Comparison of ENCODE assay signal across 15 mouse cellular contexts in genomic region chr2:152927371-152927770, GRCm38 (mm10). TPM values are rescaled to one million over a fixed set of nuclear protein-coding genes. Genes with fewer than 3 reads are reported as not detected.
DNase-seq lines count a peak whose midpoint lies in the region; ATAC-seq and TF ChIP-seq lines count a peak whose summit lies in the region.
"Had no signal": no experiment of that assay in that cellular context is flagged by ENCODE, and none has a peak within 500 bp of the region (broad histone marks: within the 10 kb centered on the region; RNA-seq: fewer than 3 reads in every experiment).

No protein-coding gene starts in this region.

- 21% methylated on average over 5 of the region's 5 CpGs for WGBS in heart, adult 2 months
- 39% methylated on average over 5 of the region's 5 CpGs for WGBS in liver, postnatal 0 days (ENCODE audit: insufficient replicate concordance)
- 36% methylated on average over 5 of the region's 5 CpGs for WGBS in limb, embryonic 11.5 days
- WGBS in midbrain, embryonic 13.5 days = 67% methylated on average over 5 of the region's 5 CpGs

- H3K36me3 ChIP-seq in heart, adult 2 months (ENCODE audit: control insufficient read depth, insufficient read depth, low read length) = no peaks in the 10 kb centered on the region
- H3K36me3 ChIP-seq in liver, postnatal 0 days (replicated peaks; ENCODE audit: insufficient read depth, low read length) = no peaks in the 10 kb centered on the region
- H3K36me3 ChIP-seq in limb, embryonic 11.5 days (ENCODE audit: control insufficient read depth, insufficient read depth, low read length) = no peaks in the 10 kb centered on the region
- H3K36me3 ChIP-seq in midbrain, embryonic 13.5 days = no peaks in the 10 kb centered on the region

- peak overlapping the region; percentile 38 for H3K27ac ChIP-seq in heart, adult 2 months
- H3K27ac ChIP-seq in liver, postnatal 0 days (ENCODE audit: low read depth) = no peak overlapping the region
- H3K27ac ChIP-seq in limb, embryonic 11.5 days (replicated peaks; ENCODE audit: low read depth, low read length) = 0 out of 2 replicates have a peak overlapping the region, but pooled peaks have one; percentile 30
- H3K27ac ChIP-seq in midbrain, embryonic 13.5 days = no peak overlapping the region

- intact Hi-C loops in heart, adult 2 months (cut with DNase I) = no loop called here

- ATAC-seq in liver, postnatal 0 days = peak; percentile 31; the same call in 1 of the 2 replicates
- ATAC-seq in Patski = peak; percentile 69
- no peak for ATAC-seq in limb, embryonic 11.5 days (ENCODE audit: insufficient number of reproducible peaks, low FRiP score, low TSS enrichment, low read depth)
- no peak for ATAC-seq in midbrain, embryonic 13.5 days

- in situ Hi-C loops in Patski (cut with MboI; ENCODE audit: low pct_unique_long_range_greater_than_20kb) = no loop called here

- no peaks in the 10 kb centered on the region for H3K9me3 ChIP-seq in liver, postnatal 0 days (ENCODE audit: low read length)
- no peaks in the 10 kb centered on the region for H3K9me3 ChIP-seq in limb, embryonic 11.5 days (ENCODE audit: control insufficient read depth, low read length)
- H3K9me3 ChIP-seq in midbrain, embryonic 13.5 days = no peaks in the 10 kb centered on the region

- H3K9ac ChIP-seq in heart, adult 2 months (ENCODE audit: low read depth, low read length) = no peak overlapping the region
- no peak overlapping the region for H3K9ac ChIP-seq in liver, postnatal 0 days (replicated peaks)
- no peak overlapping the region for H3K9ac ChIP-seq in limb, embryonic 11.5 days (ENCODE audit: low read length)
- H3K9ac ChIP-seq in midbrain, embryonic 13.5 days (replicated peaks) = no peak overlapping the region

- no peaks in the 10 kb centered on the region for H3K27me3 ChIP-seq in heart, adult 2 months (ENCODE audit: control insufficient read depth, insufficient read depth, low read length)
- no peaks in the 10 kb centered on the region for H3K27me3 ChIP-seq in liver, postnatal 0 days (ENCODE audit: insufficient read depth, low read length)
- H3K27me3 ChIP-seq in Patski = no peaks in the 10 kb centered on the region
- no peaks in the 10 kb centered on the region for H3K27me3 ChIP-seq in limb, embryonic 11.5 days (ENCODE audit: control insufficient read depth, insufficient read depth, low read length)
- no peaks in the 10 kb centered on the region for H3K27me3 ChIP-seq in midbrain, embryonic 13.5 days

- no peak overlapping the region for H3K4me3 ChIP-seq in heart, adult 2 months
- no peak overlapping the region for H3K4me3 ChIP-seq in liver, postnatal 0 days (ENCODE audit: low read depth, low read length)
- no peak overlapping the region for H3K4me3 ChIP-seq in limb, embryonic 11.5 days (ENCODE audit: low read depth, low read length)
- no peak overlapping the region for H3K4me3 ChIP-seq in midbrain, embryonic 13.5 days (replicated peaks)

- no peak overlapping the region for H3K4me2 ChIP-seq in liver, postnatal 0 days (ENCODE audit: low read depth, low read length)
- no peak overlapping the region for H3K4me2 ChIP-seq in limb, embryonic 11.5 days (ENCODE audit: low read depth, severe bottlenecking)
- H3K4me2 ChIP-seq in midbrain, embryonic 13.5 days (replicated peaks) = no peak overlapping the region

- POLR2A ChIA-PET in Patski (lab: Charles Lee) = no interaction called here

- H3K79me2 ChIP-seq in heart, adult 2 months (replicated peaks; ENCODE audit: control insufficient read depth, insufficient read depth, low read length) = no peaks in the 10 kb centered on the region

- no peak for DNase-seq in heart, adult 2 months
- no peak for DNase-seq in heart, postnatal 4 days
- no peak for DNase-seq in liver, postnatal 0 days
- DNase-seq in liver (no peak), Patski (ENCODE audit: low read depth, low spot score) (no peak)
- DNase-seq in limb, embryonic 11.5 days (ENCODE audit: low spot score) = no peak
- DNase-seq in spleen, postnatal 36 days (ENCODE audit: low spot score in 2 of 2) = no peak
- DNase-seq: cerebellum, adult 11-12 months; embryo, embryonic 11 days; lung, adult 18-20 months; retina, postnatal 1 day; thymus, postnatal 25 days had no signal

- H3K4me1 ChIP-seq in heart, adult 2 months (ENCODE audit: control insufficient read depth, insufficient read depth, low read length) = peaks cover 30% of the 10 kb centered on the region
- peaks cover 6% of the 10 kb centered on the region; the same call in 1 of the 2 replicates for H3K4me1 ChIP-seq in liver, postnatal 0 days (ENCODE audit: insufficient read depth)
- H3K4me1 ChIP-seq in limb, embryonic 11.5 days (ENCODE audit: control insufficient read depth, insufficient read depth, low read length) = peaks cover 42% of the 10 kb centered on the region
- no peaks in the 10 kb centered on the region for H3K4me1 ChIP-seq in midbrain, embryonic 13.5 days (replicated peaks)

- CTCF ChIA-PET in Patski (lab: Charles Lee) = no interaction called here

- TF ChIP-seq CTCF in heart, adult 2 months (IDR thresholded peaks at IDR 0.05) = no peak
- TF ChIP-seq CTCF in liver, postnatal 0 days (IDR thresholded peaks at IDR 0.05; ENCODE audit: low read depth) = no peak
- no peak for TF ChIP-seq CTCF in Patski (IDR thresholded peaks at IDR 0.05)

- no peak for TF ChIP-seq EP300 in heart, adult 2 months (IDR thresholded peaks at IDR 0.05; ENCODE audit: insufficient read depth, low read depth, low read length)
- TF ChIP-seq EP300 in liver, postnatal 0 days (IDR thresholded peaks at IDR 0.05; ENCODE audit: low read depth) = no peak

- no peak for TF ChIP-seq POLR2A in heart, adult 2 months (IDR thresholded peaks at IDR 0.05; ENCODE audit: insufficient read depth, low read depth, low read length)

RNA-seq across cellular contexts. Expression of gene Foxs1, which starts 5.6 kb away (rescaled TPM):
- total RNA-seq in heart, adult 2 months (2021) = 1 to 10 TPM; 1.7 to 3.5 TPM
- polyA plus RNA-seq in heart, adult 2 months (2012; rRNA removed) = 9.0 and 10.5 TPM in 2 replicates
- total RNA-seq in heart, postnatal 4 days (2021) = 10 to 100 TPM in 1 of 2 experiments, 1 to 10 TPM in 1; 8.1 to 10.6 TPM
- 0.50 and 0.74 TPM in 2 replicates for polyA plus RNA-seq in liver, postnatal 0 days (2015; fragmentation: Nextera tagmentation; extraction: Ambion mirVana)
- polyA plus RNA-seq in Patski (2021) = 0.04 TPM
- 0.29 and 0.38 TPM in 2 replicates for polyA plus RNA-seq in limb, embryonic 11.5 days (2014; fragmentation: Nextera tagmentation; extraction: Ambion mirVana)
- polyA plus RNA-seq in midbrain, embryonic 13.5 days (2015; fragmentation: Nextera tagmentation; extraction: Ambion mirVana) = 3.4 and 3.6 TPM in 2 replicates

RNA-seq across cellular contexts. Expression of gene Mylk2, which starts 16.2 kb away (rescaled TPM):
- under 1 TPM; 0.08 to 0.09 TPM for total RNA-seq in heart, adult 2 months (2021)
- polyA plus RNA-seq in heart, adult 2 months (2012; rRNA removed) = 0.18 and 0.29 TPM in 2 replicates
- total RNA-seq in heart, postnatal 4 days (2021) = under 1 TPM; 0.26 to 0.38 TPM
- polyA plus RNA-seq in liver, postnatal 0 days (2015; fragmentation: Nextera tagmentation; extraction: Ambion mirVana) = 0.25 TPM in 1 of 2 replicates, not detected in the other
- 0.08 TPM for polyA plus RNA-seq in Patski (2021)
- not detected in 2 replicates for polyA plus RNA-seq in limb, embryonic 11.5 days (2014; fragmentation: Nextera tagmentation; extraction: Ambion mirVana)
- polyA plus RNA-seq in midbrain, embryonic 13.5 days (2015; fragmentation: Nextera tagmentation; extraction: Ambion mirVana) = 0.06 and 0.07 TPM in 2 replicates
- total RNA-seq: left cerebral cortex, postnatal 36 days had no signal
- polyA plus RNA-seq: forebrain, embryonic 11.5 days had no signal

RNA-seq across cellular contexts. Expression of gene Dusp15, which starts 24.1 kb away (rescaled TPM):
- total RNA-seq in heart, adult 2 months (2021) = not detected
- polyA plus RNA-seq in heart, adult 2 months (2012; rRNA removed) = 0.25 and 0.26 TPM in 2 replicates
- total RNA-seq in heart, postnatal 4 days (2021) = under 1 TPM; 0.10 to 0.41 TPM
- not detected in 2 replicates for polyA plus RNA-seq in liver, postnatal 0 days (2015; fragmentation: Nextera tagmentation; extraction: Ambion mirVana)
- 0.36 TPM for polyA plus RNA-seq in Patski (2021)
- polyA plus RNA-seq in limb, embryonic 11.5 days (2014; fragmentation: Nextera tagmentation; extraction: Ambion mirVana) = 0.37 and 1.0 TPM in 2 replicates
- polyA plus RNA-seq in midbrain, embryonic 13.5 days (2015; fragmentation: Nextera tagmentation; extraction: Ambion mirVana) = 3.5 and 6.3 TPM in 2 replicates

RNA-seq across cellular contexts. Expression of gene Ttll9, which starts 34.9 kb away (rescaled TPM):
- not detected for total RNA-seq in heart, adult 2 months (2021)
- 0.61 TPM in 1 of 2 replicates, not detected in the other for polyA plus RNA-seq in heart, adult 2 months (2012; rRNA removed)
- not detected for total RNA-seq in heart, postnatal 4 days (2021)
- 0.18 and 0.31 TPM in 2 replicates for polyA plus RNA-seq in liver, postnatal 0 days (2015; fragmentation: Nextera tagmentation; extraction: Ambion mirVana)
- polyA plus RNA-seq in Patski (2021) = 0.45 TPM
- 0.35 and 0.62 TPM in 2 replicates for polyA plus RNA-seq in limb, embryonic 11.5 days (2014; fragmentation: Nextera tagmentation; extraction: Ambion mirVana)
- polyA plus RNA-seq in midbrain, embryonic 13.5 days (2015; fragmentation: Nextera tagmentation; extraction: Ambion mirVana) = 3.4 and 3.9 TPM in 2 replicates

Comparison
In these comparisons a context has a peak if more than half of its experiments do, and no peak if none do; other contexts are left out.
1. H3K27ac ChIP-seq: peak in heart, adult 2 months (single experiment) and limb, embryonic 11.5 days (single experiment); none in liver, postnatal 0 days (single experiment) and midbrain, embryonic 13.5 days (single experiment).
2. ATAC-seq: peak in liver, postnatal 0 days (single experiment) and Patski (single experiment); none in limb, embryonic 11.5 days (single experiment) and midbrain, embryonic 13.5 days (single experiment).